Mouse (Mus musculus): ENCODE measurements around the gene Exoc3l4.

Exoc3l4 gene

DNA sequence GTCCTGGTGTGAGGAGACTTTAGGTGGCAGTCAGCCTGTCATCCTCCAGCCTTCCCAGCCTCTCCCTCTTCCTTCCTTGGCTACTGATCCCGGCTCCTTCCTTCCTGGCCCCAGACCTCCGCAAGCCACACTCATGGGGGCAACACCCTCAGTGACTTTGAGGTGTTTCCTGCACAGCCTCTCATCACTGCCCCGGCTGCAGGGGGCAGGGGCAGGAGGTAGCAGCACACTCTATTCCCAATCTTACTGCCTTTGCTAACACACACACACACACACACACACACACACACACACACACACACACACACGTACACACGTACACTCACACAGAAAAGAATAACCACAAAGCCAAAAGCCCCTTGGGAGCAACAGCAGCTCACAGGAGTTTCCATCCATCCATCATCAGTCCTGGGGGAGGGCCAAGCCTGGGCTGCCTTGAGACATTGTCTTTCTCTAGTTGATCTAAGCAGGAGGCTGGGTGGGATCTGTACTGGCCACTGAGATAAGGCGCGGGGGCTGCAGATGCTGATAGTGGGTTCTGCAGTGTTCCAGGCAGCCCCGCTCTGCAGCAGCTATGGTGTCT is 18.0 kb downstream of the Exoc3l4 start:
- no peak for DNase-seq

DNA sequence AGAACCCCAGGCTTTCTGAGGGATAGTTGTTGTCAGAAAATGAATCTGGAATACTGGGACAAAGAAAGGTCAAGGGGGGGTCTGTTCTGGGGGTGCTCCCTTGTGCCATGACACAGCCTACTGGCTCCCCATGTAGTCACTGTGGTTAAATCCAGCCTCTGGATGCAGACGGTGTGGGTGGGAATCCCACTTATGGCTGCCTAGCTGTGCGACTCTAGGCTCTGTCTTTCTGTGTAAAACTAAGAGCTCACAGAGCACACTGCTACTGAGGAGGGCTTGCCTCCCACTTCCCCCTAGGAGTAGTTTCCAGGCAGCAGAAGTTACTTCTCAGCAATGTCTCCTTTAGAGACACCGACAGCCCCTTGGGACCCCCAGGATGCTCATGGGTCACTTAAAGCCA is 19.4 kb downstream of the Exoc3l4 start:
- DNase-seq: no peak

DNA sequence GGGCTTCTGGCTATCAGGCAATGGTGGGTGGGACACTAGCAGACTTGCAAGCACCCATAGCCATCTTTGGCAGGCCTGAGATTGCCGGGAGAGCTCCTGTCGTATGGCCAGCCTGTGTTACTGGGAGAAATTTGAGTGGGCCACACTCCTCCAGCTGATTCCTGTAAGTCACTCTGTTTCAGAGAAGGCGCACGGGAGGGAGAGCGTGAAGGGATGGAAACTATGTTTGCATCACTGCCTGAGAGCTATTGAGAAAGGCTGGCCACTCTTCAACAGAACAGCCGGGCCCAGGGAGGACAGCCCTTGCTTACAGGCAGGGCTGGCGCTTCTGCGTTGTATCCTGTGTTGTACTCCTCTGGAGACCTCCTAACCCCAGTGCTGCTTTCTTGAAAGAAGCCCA is 19.8 kb downstream of the Exoc3l4 start:
- no peak for DNase-seq

DNA sequence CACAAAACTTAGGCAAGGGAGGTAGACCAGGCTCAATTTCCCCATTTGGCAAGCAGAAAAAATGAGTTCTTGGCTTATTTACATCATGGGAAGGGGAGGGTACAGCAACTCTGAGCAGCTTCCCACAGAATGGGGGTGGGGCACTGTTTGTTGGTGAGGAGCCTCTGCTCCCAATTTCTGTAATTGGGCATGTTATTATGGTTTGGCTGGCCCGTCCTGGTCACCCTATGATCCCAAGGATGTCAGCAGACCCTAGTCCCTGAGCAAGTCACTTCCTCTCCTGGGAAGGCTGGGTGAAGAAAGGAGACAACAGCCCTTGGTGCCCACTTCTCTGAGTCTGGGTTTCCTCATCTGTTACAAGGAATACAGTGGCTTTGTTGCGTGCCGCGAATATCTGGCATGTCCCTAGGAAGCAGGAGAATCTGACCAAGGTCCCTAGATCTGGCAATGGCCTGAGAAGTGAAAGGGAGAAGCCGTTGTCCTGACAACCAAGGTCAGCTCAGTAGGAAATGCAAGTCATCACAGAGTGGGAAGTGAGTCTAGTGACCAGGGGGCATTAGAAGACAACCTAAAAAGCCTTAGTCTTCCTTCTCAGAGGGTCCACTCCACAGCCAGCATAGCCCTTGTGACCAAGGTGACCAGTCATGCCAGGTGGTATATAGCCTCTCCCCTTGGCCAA is 20.5 kb downstream of the Exoc3l4 start:
- no peak for DNase-seq

DNA sequence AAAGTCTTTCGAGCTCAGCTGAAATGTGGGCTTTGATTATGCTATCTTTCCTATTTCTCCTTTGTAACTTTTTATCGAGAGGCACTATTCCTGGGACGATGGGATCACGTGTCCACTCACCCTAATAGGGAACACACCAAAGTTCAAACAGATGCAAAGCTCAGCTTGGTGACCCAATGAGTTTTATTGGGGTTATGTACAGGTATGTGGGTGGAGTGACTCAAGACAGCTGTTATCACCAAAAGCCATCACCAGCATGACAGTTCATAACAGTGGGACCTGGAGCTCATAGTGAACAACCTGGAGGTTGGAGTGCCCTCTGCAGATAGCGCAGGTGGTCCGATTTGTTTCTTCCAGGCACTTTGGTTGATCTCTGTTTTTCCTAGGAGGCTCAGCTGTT is 22.0 kb downstream of the Exoc3l4 start:
- DNase-seq: no peak

DNA sequence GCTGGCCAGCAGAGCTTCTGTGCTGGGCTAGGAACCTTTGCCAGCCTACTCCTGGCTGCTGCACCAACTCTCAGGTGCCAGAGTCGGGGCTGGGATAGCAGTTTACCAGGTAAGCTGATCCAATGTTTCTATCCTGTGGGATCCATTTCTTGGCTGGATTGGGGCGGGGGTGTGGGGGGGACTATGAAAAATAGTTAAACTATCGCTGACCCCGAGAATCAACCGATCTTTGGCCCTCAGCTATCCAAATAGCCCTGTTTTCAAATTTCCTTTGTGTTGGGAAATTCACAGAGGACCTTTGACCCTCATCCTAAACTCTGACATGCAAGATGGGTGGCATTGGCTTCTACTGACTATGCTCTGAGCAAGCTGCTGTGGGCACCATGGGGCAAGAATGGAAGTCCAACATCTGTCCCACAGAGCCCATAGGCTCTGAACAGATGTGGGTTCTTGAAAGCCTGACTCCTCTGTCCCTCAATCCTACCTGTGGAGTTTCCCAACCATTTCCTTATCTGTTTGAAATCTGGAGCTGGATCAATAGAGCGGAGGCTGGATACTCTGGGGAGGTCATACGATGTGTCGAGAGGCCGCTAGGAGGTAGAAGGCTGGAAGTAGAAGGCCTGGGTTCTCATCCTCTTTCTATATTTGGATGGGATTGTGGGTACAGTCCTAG is 24.0 kb downstream of the Exoc3l4 start:
- DNase-seq: no peak

DNA sequence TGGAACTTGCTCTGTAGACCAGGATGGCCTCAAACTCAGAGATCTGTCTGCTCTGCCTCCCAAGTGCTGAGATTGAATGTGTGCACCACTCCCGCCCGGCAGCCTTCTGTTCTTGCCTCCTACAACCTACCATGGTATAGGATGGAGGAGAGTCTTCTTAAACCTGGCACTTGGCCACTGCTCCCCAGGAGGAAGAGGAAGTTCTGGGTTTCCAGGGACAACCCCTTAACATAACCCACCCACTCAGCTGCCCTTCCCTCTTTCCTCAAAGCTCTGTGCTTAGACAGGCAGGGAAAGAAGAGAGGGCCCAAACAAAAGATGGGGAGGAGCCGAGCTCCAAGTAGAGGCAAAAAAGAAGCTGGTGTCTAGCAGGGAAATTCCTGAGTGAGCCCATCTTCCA is 24.7 kb downstream of the Exoc3l4 start:
- no peak for DNase-seq

DNA sequence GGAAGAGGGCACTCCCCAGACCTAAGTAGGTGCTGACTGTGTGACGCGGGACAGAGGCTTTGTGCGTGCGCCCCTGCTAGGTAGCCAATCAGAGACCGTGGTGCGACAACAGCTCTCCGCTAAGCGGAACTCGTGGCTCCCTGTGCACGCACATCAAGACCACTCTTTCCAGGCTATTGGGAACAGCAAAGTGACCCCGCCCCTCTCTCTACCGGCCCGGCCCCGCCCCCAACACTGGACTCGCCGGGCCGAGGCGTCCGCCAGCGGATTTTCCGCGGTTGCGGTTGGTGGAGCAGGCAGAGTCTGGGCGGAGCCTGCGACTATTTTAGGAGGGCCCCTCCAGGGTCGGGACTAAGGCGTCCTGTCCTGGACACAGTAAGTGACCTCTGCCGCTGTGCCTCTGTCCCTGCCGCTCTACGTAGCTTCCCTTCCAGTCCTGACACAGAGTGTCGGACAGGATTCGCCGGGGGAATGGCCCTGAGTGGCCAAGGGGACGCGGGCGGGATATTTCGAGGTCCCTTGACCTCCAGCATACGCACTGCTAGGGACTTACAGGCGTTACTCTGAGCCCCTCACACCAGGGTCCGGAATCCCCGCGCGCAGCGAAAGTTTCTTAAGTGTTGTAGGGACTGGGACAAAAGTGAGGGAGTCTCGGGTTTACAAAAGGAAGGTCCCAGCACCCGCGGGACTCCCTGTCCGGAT is 25.6 kb downstream of the Exoc3l4 start, which contains the start of gene Tnfaip2:
Gene Tnfaip2, plus strand, starts transcription at position 161 of the 702 bp plus-strand sequence.
- peak; percentile 48 to 61 for DNase-seq

DNA sequence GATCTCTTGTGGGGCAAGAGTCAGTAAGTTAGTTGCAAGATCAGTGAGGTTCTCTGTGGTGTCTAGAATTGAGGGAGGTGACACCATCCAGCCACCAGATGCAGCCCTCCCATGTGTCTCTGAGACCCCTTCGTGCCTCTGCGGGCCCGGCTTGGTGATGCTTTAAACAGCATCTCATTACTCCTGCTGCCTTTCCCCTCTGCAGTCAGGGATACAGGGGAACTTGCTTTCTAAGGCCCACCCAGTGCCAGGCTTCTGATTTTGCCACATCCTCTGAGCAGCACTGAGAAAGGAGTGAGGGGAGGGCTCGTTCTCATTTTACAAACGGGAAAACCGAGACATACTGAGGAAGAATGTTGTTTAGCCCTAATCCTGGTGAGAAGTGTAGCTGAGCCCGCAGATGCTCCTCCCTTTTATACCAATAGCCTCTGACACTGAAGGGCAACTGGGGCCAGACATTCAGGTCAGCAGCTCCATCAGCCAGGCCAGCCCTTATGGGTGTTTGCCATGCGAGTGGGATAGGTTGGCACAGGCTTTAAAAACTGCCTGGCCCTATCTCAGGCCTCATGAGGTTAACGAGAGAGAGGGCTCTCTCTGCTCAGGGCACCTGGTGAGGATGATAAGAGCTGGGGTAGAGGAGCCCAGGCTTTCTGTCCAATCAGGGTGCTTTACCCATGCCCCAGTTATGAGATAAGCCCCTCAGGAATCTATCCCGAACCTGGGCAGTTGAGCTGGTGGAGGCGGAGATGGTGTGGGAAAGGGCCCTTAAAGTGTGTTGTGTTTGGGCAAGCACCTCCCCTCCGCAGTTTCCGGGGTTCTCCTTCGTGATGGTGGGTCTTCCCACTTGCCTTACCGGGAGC is 26.4 kb downstream of the Exoc3l4 start:
- no peak for DNase-seq

DNA sequence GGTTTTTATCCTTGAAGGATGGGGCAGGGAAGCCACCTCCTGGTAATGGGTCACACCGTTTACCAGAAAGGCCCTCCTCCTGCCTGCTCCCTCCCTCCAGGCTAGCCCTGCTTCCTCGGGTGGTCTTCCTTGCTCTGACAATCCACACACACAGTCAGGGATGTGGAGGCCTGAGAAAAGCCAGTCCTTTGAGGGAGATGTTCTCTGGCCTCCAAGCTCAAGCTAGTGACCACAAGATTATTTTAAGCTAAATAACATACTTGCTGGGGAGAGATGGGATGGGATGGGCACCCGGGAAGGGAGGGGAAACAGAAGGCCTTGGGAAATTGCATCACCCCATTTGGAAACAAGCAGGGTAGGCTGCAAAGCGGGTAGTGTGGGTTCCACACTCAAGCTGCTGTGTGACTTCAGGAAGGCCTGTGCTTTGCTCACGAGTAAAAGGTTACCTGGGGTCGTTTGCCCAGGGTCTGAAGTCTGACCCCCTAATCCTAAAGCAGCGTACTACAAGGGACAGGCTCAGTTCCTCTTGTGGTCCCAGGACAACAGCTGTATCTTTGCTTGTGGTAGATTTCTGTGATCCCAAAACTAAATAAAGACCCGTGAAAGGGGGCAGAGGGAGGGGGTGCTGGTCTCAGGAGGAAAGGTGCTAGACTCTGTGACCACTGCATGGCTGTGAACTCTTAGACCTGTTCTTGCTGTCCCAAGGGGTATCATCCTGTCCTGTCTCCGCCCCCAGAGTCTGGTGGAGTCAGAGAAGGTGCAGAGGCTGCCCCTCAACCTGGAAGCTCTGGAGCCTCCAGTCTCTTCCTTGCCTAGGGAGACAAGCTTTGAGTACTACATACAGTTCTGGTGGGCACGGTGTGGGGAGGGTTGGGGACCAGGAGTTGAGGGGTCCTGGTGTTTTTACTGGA is 27.4 kb downstream of the Exoc3l4 start:
- no peak for DNase-seq

DNA sequence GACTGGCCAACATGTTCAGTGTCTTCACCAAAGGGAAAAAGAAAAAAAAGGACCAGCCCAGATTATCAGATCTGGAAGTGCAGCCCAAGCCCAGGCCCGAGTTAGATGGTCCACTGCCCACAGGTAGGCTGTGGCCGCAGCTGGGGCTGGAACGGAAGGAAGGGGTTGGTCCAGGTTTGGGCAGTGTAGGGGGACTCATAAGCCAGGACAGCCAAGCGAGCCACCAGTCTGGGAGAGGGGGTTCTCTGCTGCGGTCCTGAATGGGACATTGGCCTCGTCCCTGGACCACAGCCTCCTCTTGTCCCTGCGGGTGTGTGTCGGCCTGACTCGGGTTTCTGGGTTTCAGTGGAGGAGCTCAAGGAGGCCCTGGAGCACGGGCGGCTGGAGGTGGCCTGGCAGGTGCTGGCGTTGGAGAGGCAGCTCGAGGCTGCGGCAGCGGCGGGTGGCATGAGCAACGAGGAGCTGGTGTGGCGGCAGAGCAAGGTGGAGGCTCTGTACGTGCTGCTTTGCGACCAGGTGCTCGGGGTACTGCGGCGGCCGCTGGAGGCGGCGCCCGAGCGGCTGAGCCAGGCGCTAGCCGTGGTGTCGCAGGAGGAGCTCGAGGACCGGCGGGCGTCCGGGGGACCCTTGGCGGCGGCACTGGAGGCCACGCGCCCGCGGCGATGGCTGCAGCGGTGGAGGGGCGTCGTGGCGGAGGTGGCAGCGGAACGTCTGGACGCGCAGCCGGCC is 28.5 kb downstream of the Exoc3l4 start:
- peak in 1 of 2 experiments; percentile 6 for DNase-seq

DNA sequence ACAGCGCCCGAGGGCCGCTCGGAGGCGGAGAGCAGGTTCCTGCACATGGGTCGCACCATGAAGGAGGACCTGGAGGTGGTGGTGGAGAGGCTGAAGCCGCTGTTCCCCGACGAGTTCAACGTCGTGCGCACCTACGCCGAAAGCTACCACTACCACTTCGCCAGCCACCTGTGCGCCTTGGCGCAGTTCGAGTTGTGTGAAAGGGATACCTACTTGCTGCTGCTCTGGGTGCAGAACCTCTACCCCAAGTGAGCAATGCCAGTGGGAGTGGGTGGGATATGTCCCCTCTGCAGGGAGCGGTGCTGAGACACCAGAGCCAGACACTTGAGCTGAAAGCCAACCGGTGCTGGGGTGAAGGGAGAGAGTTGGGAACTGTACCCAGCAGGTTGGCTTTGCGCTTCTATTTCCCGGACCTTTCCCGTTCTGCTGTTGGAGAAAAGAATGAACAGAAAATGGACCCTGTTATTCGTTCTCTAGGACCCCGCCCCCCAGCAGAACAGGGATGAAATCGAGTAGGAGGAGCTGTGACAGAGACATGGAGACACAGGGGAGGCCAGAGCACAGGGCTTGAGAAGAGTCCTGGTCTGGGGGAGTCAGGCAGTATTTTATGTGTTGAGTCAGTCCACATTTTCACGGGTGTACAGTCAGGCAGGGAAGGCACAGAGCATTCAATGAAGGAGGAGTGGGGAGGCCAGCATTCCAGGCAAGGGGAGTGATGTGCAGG is 29.2 kb downstream of the Exoc3l4 start:
- DNase-seq: no peak

DNA sequence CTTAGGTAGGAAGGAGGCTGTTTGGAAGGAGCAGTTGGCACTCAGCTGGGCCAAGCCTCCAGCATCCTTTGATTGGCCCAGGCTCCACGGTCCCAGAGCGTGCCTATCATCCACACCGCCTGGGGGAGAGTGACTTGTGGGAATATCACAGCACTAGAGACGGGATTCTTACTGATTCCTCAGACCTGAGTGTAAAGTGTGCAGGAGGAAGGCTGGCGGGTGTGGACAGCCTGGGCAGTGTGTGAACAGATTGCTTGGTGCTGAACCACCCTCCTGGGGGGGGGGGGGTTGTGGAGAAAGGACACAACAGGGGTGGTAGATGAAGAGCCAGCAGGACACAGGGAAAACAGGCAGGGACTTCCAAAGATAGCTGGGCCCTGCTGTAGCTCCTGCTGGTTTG is 29.9 kb downstream of the Exoc3l4 start:
- DNase-seq: no peak

DNA sequence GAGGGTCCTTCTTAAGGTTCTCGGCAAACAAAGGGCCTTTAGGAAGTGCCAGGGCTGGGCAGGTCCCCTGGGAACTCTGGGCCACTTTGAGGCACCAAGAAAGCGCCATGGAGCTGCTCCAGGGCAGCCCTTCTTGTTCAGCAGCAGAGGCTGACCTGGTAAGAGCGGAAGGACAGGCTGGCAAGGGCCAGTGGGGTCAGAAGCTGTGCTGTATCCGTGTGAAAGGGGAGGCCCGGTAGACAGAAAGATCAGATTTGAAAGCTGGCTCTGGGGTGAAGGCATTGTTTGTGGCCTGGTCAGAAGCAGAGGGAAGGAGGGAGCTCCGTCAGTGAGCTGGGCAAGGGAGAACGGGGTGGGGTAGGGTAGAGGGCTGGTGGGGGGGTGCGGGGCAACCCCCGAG is 30.5 kb downstream of the Exoc3l4 start:
- DNase-seq: no peak

DNA sequence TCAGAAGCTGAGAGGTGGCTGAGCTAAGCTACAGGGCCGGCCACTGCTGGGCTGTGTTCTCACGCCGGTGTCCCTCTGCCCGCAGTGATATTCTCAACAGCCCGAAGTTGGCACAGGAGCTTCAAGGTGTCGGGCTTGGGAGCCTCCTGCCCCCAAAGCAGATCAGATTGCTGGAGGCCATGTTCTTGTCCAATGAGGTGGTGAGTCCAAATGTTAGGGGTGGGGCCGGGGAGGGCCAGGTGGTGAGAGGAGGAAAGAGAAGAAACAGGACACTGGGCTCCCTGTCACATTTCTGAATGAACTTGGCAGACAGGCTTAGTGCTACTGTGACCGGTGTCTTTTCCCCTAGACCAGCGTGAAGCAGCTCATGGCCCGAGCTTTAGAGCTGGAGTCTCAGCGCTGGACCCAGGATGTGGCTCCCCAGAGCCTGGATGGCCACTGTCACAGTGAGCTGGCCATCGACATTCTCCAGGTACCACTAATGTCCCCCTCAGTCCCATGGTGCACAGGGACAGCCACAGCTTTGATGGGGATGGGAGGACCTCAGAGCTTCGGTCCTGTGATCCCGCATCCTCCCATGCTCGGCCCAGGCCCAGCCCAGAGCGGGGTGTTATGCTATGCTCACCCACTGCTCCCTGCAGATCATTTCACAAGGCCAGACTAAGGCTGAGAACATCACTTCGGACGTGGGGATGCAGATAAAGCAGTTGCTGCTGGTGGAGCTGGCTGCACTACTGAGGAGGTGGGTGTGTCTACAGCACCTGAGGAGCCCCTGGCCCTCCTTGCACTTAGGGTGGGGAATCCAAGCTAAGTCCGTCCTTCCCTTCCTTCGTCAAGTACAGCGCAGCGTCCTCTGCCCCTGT is 31.3 kb downstream of the Exoc3l4 start:
- no peak for DNase-seq

DNA sequence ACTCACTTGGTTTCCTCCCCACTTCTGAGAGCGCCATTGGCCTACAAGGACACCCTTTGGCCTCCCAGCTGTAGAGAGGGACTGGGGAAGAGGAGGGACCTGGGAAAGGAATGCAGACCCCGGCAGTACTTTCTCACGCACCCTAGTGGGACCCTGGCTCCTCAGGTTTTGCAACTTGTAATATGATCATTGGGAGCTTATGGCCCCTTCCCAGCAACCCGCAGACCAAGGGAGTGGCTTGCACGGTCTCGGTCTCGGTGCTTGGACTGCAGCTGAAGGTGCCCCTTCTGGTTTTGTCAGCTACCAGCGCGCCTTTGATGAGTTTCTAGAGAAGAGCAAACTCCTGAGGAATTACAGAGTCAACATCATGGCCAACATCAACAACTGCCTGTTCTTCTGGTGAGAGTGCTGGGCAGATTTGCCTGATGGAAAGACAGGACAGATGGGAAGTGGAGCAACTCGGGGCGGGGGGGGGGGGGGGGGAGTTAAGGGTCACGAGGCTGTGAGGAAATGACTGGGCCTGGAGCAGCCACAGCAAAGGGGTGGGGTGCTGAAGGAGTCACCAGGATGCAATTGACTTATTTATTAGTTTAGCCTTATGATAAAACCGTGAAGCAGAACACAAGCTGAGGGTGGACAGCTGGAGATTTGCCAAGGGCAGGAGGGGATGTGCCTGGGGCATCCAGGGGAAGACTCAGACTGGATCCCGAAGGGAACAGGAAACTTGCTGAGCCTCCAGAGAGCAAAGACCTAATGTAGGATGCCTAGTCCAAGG is 32.3 kb downstream of the Exoc3l4 start:
- DNase-seq: no peak

DNA sequence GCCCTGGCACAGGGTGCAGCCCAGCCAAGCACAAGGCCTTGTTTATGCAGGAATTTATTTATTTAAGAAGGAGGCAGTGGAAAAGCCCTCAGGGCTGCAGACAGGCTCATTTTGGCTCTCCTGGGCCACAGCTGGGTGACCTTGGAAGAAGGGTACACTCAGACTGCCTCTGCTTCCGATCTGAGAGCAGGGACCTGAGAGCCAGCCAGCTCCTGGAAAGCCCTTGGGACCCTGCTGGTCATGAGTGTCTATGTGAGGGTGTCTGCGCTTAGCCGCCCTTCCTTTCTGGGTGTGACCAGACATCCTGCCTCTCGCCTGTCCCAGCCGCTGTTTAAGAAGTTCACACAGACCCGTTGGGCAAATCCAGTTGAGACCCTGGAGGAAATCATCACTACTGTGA is 33.5 kb downstream of the Exoc3l4 start:
- no peak for DNase-seq

DNA sequence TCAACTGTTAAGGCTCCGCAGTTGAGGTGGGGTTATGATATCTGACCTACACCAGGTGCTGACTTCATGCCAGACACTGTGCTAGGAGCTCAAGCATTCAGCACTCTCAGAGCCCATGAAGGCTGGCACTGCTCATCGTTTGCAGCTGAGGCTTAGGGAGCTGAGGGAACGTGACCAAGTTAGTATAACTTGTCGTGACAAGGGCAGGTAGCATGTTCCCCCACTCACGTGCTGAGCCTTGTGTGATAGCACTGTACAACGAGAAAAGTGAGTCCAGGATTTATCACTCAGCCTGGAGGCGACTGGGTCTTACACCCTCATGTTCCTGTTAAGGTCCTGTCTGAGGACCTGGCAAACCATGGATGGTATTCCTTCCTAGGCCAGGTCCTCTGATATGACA is 34.7 kb downstream of the Exoc3l4 start:
- DNase-seq: no peak
